Mouse (Mus musculus) right cerebral cortex, postnatal 14 days (tissue): ENCODE measurements around the gene Nfe2l2.

Experiments used
- DNase-seq: peaks from one replicate; pipeline ENCODE4 v3.0.0; 2022

Gene Nfe2l2

DNA sequence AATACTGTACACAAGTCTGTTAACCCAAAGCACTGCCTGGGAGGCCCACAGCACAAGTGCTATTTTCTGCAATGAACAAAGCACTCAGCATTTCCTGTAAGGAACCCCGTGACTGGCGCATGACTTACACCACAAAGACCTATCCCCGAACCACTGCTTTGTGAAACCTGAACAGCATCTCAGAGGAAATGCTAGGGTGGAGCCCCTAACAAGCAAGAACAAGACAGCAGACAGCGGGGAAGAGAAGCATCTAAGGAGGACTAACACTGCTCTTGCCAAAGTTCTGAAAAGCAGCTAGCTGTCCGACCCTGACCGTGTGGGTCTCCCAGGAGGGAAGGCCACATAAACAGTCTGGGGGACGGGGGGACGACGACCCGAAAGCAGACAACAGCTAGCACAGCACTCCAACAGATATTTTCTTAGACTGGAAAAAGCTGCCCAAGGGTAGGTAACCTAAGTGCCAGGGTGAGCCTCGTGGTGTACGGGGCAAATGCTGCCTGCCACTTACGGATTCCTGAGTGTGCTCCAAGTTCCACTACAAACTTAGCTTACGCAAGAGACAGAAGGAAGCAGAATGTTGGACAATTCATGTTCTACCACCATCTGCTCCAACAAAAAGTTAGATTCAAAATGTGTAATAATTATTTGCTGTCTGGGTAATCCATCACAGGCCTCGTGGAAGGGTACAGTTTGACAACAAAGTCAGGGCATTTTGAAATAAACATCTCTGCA lies 21.3 kb downstream of the Nfe2l2 start:
- no peak for DNase-seq

DNA sequence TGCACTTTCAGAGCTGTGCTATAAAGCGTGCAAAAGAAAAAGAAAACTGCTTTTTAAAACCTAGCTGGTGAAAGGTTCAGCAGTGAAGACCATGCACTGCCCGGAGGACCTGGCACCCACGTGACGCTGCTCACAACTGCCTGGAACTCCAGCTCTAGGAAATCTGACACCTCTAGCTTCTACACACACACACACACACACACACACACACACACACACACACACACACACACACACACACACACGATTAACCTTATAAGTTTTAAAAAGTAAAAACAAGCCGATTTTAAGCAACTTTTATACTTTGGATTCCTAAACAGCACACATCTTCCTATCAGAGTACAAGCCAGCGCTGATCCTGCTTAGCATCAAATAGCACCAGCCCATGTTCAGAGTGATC lies 23.0 kb downstream of the Nfe2l2 start:
- DNase-seq: no peak

DNA sequence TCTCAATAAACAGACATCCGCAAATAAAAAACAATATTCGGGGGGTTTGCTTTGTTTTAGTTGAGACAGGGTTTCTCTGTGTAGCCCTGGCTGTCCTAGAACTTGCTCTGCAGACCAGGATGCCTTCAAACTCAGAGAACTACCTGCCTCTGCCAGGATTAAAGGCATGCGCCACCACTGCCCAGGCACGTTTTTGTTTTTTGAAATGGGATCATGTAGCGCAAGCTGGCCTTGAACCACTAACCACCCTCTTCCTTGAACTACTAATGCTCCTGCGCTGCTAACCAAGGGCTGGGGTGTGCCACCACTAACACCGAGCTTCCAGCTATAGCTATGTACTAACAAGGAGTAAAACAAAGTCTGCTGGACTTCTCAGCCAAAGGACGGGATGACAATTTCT lies 24.5 kb downstream of the Nfe2l2 start:
- no peak for DNase-seq

DNA sequence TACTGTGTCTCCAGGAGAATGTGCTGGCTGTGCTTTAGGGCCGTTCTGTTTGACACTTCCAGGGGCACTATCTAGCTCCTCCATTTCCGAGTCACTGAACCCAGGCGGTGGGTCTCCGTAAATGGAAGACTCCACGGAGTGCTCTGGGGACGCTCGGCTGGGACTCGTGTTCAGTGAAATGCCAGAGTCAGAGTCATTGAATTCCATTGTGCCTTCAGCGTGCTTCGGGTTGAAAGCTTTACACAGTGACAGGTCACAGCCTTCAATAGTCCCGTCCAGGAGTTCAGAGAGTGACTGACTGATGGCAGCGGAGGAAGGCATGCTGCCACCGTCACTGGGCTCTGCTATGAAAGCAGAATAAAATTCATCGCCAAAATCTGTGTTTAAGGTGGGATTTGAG lies 27.9 kb downstream of the Nfe2l2 start:
- no peak for DNase-seq

DNA sequence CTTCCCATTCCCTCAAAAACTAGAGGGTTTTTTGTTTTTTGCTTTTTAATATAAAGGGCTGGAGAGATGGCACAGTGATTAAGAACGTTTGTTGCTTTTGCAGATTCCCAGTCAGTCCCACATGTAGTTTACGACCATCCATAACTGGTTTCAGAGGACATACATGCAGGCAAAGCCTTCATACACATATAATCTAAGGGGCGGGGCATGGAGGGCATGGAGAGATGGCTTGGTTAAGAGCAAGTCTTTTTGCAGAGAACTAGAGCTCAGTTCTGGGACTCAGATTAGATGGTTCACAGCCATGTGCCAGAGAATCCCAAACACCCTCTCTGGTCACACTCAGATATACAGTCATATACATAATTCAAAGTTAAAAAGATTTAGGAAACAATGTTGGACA lies 31.9 kb downstream of the Nfe2l2 start:
- DNase-seq: no peak

DNA sequence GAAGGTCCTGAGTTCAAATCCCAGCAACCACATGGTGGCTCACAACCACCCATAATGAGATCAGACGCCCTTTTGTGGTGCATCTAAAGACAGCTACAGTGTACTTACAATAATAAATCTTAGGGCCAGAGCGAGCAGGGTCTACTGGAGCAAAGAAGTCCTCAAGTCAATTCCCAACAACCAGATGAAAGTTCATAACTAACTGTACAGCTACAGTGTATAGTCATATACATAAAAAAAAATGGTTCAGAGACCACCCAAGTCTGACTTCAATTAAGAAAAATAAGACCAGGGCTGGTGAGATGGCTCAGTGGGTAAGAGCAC lies 33.1 kb downstream of the Nfe2l2 start:
- no peak for DNase-seq

DNA sequence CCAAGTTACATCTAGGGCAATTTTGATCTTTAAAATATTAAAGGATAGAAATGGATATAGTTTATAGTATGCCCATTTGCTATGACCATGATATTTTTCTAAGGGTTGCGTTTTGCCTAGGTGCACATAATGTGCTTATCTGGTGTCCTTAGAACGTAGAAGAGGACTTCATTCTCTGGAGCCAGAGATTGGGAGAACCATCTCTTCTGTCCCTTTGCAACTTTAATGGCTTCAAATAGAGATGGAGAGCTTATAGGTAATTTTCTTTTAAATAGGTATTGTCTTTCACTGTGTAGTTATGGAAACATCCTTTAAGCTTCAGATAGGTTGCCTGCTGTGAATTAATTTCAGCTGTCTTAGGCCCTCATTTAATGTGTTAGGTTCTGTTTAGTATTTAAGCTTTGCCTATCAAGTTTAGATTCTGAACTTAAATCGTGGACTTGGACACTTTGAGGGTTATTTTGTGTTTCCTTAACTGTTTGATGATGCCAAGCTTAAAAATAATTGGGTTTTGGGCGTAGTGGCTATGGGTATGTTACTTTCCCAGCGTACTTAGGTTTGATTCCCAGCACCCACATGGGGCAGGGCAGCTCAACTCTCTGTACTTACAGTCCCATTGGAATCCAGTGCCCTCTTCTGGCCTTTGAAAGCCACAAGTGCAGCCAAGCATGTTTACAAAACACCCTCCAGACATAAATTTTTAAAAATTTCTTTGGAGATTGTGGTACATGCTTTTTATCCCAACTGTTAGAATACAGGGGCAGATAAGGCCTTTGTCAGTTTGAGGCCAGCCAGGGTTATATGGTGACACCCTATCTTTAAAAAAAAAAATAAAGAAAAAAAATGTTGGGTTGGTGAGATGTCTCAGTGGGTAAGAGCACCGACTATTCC lies 33.8 kb downstream of the Nfe2l2 start:
- DNase-seq: no peak

DNA sequence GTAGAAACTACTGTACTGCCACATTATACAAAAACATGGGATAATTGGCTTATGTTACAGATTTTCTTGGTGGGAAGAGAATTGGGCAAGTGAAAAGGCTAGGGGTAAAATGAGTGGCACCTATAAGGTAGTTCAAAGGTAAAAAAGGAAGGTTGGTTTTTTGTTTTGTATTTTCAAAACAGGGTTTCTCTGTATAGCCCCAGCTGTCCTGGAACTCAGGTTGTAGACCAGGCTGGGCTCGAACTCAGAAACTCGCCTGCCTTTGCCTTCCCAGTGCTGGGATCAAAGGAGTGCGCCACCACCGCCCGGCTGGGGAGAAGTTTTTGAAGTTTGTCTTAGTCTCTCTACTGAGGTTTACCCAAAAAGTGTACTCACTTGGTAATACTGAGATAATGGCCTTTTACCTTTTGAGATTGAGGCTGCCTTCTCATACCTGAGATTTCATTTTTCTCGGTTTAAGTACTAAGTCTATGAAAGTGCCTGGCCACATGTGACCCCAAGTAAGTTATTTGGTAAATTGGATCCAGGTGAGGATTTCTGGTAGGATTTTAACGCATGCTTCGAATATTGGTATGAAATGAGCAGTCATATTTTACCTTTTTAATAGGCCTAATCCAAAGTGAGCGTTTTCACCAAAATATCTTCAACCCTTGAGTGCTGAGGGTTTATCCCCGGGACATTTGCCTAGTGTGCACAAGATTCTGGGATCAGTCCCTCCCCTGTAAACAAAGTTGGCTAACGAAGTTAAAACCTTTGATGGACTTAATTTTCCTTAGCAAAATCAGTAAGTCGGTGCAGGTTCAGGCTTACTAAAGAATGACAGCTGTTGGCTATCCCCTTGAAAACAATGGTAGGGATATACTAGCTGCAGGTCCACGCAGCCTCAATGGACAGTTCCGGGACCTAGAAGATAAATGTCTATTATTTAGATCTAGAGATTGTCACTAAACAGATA lies 34.7 kb downstream of the Nfe2l2 start:
- DNase-seq: no peak

DNA sequence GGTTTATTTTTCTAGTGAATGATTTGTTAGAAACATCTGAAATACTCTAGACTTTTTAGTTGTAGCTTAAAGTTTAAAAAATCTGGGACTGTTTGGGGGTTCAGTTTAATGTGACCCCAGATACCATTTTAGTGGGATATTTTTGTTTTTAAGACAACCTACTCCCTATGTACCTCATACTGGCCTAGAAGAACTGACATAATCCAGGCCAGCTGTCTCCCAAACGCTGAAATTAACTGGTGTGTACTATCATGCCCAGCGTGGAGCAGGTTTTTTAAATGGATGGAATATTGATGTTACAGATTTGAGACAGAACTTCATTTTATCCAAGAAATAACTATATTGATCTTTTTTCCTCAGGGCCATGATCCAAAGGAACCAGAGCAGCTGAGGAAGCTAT lies 43.3 kb downstream of the Nfe2l2 start:
- DNase-seq: no peak

DNA sequence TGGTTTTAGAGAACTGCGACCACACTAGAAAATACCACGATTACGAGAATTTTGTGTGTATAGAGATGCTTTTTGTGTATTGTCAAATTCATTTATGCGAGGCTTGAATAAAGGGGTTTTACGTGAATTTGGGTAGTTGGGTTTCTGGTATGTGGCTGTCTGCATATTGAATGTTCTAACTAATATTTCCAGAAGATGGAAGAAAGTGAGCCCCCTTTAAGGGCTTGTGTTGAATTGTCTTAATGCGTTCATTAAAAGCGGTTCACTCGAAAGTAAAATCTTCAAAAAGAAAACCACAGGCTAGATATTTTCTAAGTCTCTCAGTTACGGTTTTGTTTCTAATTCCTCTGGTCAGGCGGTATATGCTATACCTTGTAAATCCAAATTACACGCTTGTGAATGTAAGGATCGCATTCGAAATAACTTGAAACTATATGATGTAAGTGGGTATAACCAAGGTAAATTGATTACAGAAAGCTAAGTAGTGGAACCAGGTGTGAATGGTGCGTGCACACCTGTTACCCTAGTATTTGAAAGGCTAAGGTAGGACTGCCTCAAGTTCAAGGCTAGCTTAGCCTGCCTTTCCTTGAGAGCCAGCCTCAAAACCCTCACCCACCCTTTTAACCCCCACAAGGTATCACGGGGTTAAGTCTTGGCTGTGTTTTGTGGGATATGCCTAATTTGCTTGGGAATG lies 44.0 kb downstream of the Nfe2l2 start:
- DNase-seq: no peak

DNA sequence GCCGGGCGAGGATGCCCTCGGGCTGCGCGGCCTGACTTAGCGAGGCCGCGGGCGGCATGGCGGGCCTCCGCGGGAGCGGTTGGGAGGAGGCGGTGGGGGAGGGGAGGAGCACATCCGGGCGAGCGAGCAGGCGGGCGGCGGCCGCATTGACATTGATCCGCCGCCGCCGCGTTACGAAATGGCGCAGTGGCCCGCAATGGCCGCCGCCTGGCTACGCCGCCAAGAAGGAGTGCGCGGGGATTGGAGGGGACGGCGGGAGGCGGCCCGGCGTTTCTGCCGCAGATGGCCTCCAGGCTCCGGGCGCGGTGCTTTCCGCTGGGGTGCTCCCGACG lies 44.8 kb downstream of the Nfe2l2 start:
- DNase-seq: peak; percentile 99

DNA sequence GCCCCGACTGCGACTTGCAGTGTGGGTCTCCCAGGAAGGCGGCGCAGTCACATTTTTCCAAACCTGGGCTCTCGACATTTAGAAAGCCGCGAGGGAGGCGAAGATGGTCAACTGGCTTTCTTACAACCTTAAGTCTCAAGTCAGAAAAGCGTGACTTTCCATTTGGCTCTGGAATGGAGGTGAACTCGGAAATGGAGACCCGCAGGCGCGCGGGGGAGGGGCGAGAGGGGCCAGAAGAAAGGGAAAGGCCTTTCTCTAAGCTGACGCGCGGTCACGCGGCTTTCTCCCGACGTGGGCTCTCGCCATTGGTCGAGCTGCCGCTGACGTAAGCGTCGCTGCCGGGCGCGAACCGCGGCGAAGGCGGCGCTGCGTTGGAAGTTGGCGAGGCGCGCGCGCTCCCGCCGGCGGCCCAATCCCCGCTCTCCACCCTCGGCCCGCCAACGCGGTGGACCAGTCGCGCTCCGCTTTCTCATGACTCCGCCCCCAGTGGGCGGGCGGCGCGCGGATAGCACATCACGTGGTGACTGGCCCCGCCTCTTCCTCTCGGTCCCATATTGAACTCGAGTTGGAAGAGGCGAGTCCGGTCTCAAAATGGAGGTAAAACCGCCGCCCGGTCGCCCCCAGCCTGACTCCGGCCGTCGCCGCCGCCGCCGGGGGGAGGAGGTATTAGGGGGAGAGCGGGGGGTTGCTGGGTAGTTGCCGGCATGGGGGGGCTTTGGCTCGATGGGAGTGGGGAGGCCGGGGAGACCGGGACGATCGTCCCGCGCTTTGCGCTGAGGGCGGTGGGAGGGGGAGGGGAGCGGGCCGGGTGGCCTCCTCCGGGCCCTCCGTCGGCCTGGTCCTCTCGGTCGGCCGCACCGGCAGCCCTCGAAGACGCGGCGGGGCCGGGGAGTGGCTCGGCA lies 45.5 kb downstream of the Nfe2l2 start, which contains the start of gene Hnrnpa3:
Hnrnpa3 (plus strand) TSS at position 535 of the 902 bp plus-strand sequence.
- DNase-seq: peak; percentile 99

DNA sequence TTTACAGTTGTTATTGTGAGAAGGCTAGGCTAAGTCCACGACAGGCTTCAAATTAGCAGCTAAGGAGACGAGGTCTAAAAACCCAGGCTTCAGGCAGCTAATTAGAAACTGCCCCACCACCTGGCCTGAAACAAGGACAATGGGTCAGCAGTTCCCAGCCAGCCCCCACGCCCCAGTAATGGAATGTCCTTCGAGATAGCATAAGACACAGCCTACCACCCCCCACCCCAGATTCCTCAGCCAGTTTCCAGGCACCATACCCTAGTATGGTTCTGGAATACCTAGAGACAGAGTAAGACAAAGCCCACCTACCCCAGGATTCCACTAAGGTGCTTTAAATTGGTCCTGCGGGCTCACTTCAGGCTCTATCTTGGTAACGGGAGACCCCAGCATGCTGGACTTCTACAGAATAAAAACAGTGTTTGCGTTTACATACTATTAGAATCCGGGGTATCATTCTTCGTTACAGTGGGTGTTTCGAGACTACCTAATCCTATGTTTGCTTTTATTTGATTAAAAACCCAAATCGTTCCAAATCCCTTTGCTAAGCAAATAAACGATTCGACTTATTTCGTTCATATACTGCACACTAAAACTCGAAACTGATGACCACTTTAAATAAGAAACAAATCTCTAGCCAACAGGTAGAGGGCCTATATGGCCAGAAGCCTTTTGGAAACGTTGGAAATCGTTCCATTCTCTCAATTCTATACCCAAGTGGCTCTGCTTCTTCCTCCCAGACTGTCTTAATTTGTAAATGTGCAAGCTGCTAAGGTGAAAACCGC lies 46.3 kb downstream of the Nfe2l2 start:
- no peak for DNase-seq

DNA sequence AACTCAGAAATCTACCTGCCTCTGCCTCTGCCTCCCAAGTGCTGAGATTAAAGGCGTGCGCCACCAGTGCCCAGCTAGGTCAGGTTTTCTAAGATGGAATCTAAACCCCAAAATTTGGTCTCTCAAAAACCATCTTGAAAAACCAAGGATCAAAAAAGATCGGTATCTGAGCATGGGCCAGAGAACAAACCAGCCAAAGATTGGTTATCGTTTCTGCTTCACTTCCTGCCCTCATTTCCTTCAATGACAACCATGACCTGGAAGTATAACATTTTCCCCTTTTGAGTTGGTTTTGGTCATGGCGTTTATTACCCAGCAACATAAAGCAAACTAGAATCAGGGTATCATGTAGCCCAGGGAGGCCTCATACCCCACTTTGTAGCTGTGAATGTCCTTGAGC lies 47.5 kb downstream of the Nfe2l2 start:
- no peak for DNase-seq

DNA sequence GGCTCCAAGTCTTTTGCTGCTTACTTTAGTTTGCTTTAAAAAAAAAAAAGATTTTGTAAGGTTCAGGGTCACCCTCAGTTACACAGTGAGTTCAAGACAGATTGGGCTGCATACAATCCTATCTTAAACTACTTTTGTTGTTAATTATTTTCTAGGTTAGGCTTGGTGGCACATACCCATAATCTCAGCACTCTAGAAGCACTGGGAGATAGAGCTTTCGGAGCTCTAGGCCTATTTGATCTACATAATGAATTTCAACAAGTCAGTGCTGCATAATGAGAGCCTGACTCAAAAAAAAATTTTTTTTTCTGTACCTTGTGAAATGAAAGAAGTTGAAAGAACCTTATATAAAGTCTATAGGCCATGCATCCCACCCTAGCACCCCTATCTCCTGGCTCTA lies 49.8 kb downstream of the Nfe2l2 start:
- no peak for DNase-seq

DNA sequence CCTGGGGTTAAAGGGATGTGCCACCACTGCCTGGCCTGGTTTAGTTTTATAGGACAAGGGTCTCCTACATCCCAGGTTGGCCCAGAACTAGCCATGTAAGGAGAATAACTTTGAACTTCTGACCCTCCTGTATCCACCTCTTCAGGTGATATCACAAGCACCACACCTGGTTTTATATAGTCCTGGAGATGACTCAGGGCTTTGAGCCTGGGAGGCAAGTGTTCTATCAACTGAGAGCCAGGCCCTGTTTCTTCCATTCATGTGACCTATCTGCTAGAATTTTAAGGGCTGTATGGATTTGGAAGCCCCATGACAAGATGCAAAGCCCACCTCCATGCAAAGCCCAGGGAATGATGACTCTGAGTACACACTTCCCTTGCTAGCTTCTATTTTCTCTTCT lies 51.3 kb downstream of the Nfe2l2 start:
- DNase-seq: no peak

DNA sequence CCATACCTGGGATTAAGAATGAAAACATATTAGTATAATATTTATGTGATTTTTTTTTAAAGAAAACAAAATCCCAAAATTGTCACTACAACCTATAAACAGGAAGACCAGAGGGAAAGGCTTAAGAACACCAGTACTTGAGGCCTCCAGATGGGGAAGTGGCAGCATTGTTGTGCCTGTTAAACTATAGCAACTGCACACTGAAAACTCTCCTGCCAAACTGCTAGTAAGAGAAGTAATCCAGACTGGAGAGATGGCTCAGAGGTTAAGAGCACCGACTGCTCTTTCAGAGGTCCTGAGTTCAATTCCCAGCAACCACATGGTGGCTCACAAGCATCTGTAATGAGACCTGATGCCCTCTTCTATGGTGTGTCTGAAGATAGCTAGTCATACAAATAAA lies 54.0 kb downstream of the Nfe2l2 start:
- DNase-seq: no peak

DNA sequence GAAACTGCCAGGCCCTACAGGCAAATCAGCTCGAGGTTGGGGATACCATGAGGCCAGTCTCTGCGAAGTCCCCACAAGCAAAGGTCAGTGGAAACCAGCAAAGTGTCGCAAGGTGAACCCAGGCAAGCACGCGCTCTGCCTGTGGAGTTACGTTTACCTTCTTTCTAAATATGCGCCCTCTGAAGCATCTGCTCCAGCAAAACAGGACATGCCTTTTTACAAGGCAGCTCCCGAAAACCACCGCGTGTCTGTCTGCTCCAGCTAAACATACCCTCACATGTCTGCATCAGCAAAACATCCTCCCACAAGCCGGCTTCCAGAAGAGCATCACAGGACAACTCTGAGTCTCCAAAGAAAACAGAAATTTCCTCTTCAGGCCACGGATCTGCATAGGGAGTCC lies 59.2 kb downstream of the Nfe2l2 start:
- DNase-seq: no peak

DNA sequence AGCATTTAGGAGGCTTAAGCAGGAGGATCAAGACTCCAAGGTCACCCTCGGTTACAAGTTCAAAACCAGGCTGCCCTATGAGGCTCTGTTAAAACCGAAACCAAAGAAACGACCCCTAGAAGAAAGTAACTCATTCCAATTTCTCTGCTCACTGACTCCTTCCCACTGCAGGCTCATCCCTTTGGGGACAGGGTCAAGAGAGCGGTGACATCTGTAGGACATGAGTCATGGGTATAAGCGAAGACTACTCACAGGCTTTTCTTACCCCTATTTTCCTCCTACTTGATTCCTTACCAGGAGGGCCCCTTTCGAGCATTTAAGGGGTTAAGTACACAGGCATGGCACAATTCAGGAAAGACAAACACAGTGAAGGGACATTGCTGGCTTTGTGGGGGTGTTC lies 60.5 kb downstream of the Nfe2l2 start:
- DNase-seq: no peak

DNA sequence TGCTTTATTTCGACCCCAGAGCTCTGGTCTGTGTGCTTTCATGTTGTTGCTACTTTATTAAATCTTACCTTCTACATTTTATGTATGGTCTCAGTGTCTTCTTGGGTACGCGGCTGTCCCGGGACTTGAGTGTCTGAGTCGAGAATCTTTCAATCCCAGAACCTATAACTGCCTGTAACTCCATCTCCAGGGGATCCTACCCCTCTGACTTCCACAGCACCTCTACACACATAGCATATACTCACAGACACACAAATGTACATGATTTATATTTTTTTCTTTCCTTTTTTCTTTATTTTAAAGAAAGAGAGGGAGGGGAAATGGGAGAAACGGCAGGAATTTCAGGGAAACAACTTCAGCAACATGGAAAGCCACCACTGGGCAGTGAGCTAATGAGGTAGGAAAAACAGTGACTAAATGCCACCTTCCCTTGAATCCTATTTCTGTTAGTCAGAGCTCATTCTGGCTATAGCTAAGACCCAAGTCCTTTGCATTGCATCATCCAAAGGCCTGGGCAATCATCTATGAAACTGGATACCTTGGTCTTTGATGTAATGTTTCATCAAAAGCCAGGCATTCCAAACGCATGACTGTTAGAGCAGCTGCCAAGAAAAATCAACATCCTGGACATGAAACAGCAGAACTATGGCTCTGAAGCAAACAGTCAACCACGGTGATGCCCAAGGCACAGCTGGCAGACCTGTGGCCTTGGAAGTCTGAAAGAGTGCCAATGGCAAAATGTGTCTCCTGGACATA lies 61.5 kb downstream of the Nfe2l2 start:
- no peak for DNase-seq
